Mouse (Mus musculus): ENCODE data around the gene Med9. TPM values are rescaled to one million over a fixed set of nuclear protein-coding genes. Genes with fewer than 3 reads are reported as not detected.

Gene Med9
- total RNA-seq, 4 experiments from 2014 or later = 20.2 to 24.2 (median 21.3) TPM

- no peak for DNase-seq (ENCODE audit: low spot score in 2 of 2)
Observed at GRCm38 (mm10) chr11:59994318-59994717, 46.3 kb downstream of the Med9 start.

GRCm38 (mm10) chr11:60001231-60001980, 53.4 kb downstream of the Med9 start:
- DNase-seq (ENCODE audit: low spot score in 2 of 2) = no peak

- no peak for DNase-seq (ENCODE audit: low spot score in 2 of 2)
Observed at GRCm38 (mm10) chr11:60003811-60004210, 55.8 kb downstream of the Med9 start.

- DNase-seq (ENCODE audit: low spot score in 2 of 2) = no peak
Observed at GRCm38 (mm10) chr11:60004716-60005115, 56.7 kb downstream of the Med9 start.

GRCm38 (mm10) chr11:60005866-60006265, 57.9 kb downstream of the Med9 start:
- no peak for DNase-seq (ENCODE audit: low spot score in 2 of 2)

- DNase-seq (ENCODE audit: low spot score in 2 of 2) = no peak
Observed at GRCm38 (mm10) chr11:60009451-60009850, 61.4 kb downstream of the Med9 start.

GRCm38 (mm10) chr11:60011516-60011915, 63.5 kb downstream of the Med9 start:
- DNase-seq (ENCODE audit: low spot score in 2 of 2) = no peak

Other genes starting within 250 kb of the Med9 start
- gene Pld6, start 160.6 kb upstream of the Med9 start, total RNA-seq (2022) = not detected
- gene Flcn, start 138.2 kb upstream of the Med9 start, total RNA-seq (2022) = 10 to 100 TPM; 40.1 to 65.3 (median 43.4) TPM
- gene Nt5m, start 108.8 kb upstream of the Med9 start, total RNA-seq (2022) = 10 to 100 TPM; 17.3 to 19.7 (median 18.6) TPM
- gene Cops3, start 108.4 kb upstream of the Med9 start, total RNA-seq (2022) = 10 to 100 TPM; 77.3 to 93.6 (median 89.8) TPM
- 1 to 10 TPM in 3 of 4 experiments, under 1 TPM in 1; 0.39 to 3.4 (median 1.7) TPM for gene Rasd1, start 16.7 kb downstream of the Med9 start, total RNA-seq (2022)
- gene Pemt, start 98.3 kb downstream of the Med9 start, total RNA-seq (2022) = 1 to 10 TPM; 2.0 to 4.5 (median 3.7) TPM
- gene Rai1, start 156.8 kb downstream of the Med9 start, total RNA-seq (2022) = 10 to 100 TPM; 18.0 to 25.7 (median 21.4) TPM

Measured in gastrocnemius, adult 8-10 months (tissue).